Mouse (Mus musculus) embryonic facial prominence, embryonic 13.5 days (tissue): Measurements from ENCODE around the gene Klhdc7b. TPM values are rescaled to one million over a fixed set of nuclear protein-coding genes. Genes with fewer than 3 reads are reported as not detected.

ENCODE experiments used
- ATAC-seq: fragments of 200-750 bp; cut with Nextera tagmentation; 2 replicates; pipeline ENCODE4 v1.8.0; 2017; ENCODE audit warnings: low read depth; ENCODE audit not compliant: insufficient number of reproducible peaks, insufficient read depth, low FRiP score, low TSS enrichment
- H3K27ac ChIP-seq: fragments of 300-500 bp; sonication (generic); 2 replicates; pipeline ENCODE4 v1.5.1; 2015; ENCODE audit warnings: moderate library complexity, mild to moderate bottlenecking, inconsistent platforms
- H3K27me3 ChIP-seq: fragments of 300-500 bp; sonication (generic); 2 replicates; pipeline ENCODE4 v1.6.1; 2015; ENCODE audit warnings: mild to moderate bottlenecking, inconsistent platforms
- H3K36me3 ChIP-seq: fragments of 300-500 bp; sonication (generic); 2 replicates; pipeline ENCODE4 v1.6.1; 2015; ENCODE audit warnings: mild to moderate bottlenecking, inconsistent platforms
- H3K4me1 ChIP-seq: fragments of 300-500 bp; sonication (generic); 2 replicates; pipeline ENCODE4 v1.6.1; 2015; ENCODE audit warnings: inconsistent platforms
- H3K4me2 ChIP-seq: fragments of 300-500 bp; sonication (generic); 2 replicates; pipeline ENCODE4 v1.6.1; 2015; ENCODE audit warnings: moderate library complexity, mild to moderate bottlenecking, inconsistent platforms
- H3K4me3 ChIP-seq: fragments of 300-500 bp; sonication (generic); 2 replicates; pipeline ENCODE4 v1.5.1; 2015; ENCODE audit warnings: mild to moderate bottlenecking, inconsistent platforms
- H3K9ac ChIP-seq: fragments of 300-500 bp; sonication (generic); 2 replicates; pipeline ENCODE4 v1.6.1; 2015; ENCODE audit warnings: mild to moderate bottlenecking, inconsistent platforms
- H3K9me3 ChIP-seq: fragments of 300-500 bp; sonication (generic); 2 replicates; pipeline ENCODE4 v1.6.1; 2016; ENCODE audit warnings: inconsistent platforms
- WGBS: fragments of 180-500 bp; shearing (Covaris S2); methylation state at CpG from one replicate; pipeline ENCODE4 v1.1.7; 2015; ENCODE audit warnings: mixed read lengths; 5-methylcytosine and 5-hydroxymethylcytosine counted together
- polyA plus RNA-seq: library from polyadenylated mRNA; unstranded; fragments of >200 nt; fragmentation: Nextera tagmentation; extraction: Ambion mirVana; gene quantifications from 2 replicates; pipeline ENCODE4 v1.2.1, GENCODE M21; 2015

The Klhdc7b gene
- polyA plus RNA-seq, 1 experiment from 2014 or later: not detected

GRCm38 (mm10) chr15:89376040-89376439 is 8.7 kb upstream of the Klhdc7b start:
- H3K9me3 ChIP-seq: no peaks in the 10 kb centered on the region
- peaks cover 52% of the 10 kb centered on the region for H3K27me3 ChIP-seq
- no peak overlapping the region for H3K9ac ChIP-seq
- peaks cover 18% of the 10 kb centered on the region for H3K36me3 ChIP-seq
- peaks cover 44% of the 10 kb centered on the region for H3K4me1 ChIP-seq
- H3K4me2 ChIP-seq: no peak overlapping the region
- ATAC-seq: no peak
- WGBS: 85% methylated on average over 7 of the region's 7 CpGs
- H3K27ac ChIP-seq: no peak overlapping the region
- no peak overlapping the region for H3K4me3 ChIP-seq

- 14% methylated on average over 16 of the region's 16 CpGs for WGBS
- no peak for ATAC-seq
- peak within 1 kb of the TSS; percentile 72 for H3K4me2 ChIP-seq
- H3K27ac ChIP-seq: no peak within 1 kb of the TSS
- peaks cover 57% of the 10 kb centered on the region for H3K27me3 ChIP-seq
- peak within 1 kb of the TSS; percentile 22; the same call in 1 of the 2 replicates for H3K9ac ChIP-seq
- peaks cover 44% of the 10 kb centered on the region for H3K4me1 ChIP-seq
- H3K4me3 ChIP-seq: peak within 1 kb of the TSS; percentile 16
- no peaks in the 10 kb centered on the region for H3K9me3 ChIP-seq
- H3K36me3 ChIP-seq: peaks cover 9% of the 10 kb centered on the region
These were observed 7.8 kb upstream of the Klhdc7b start, which contains the start of gene Tymp for GRCm38 (mm10) chr15:89376957-89377356. TSS of gene Tymp (minus strand) at chr15:89377039.

GRCm38 (mm10) chr15:89377362-89377761 is 7.4 kb upstream of the Klhdc7b start:
- Histone ChIP-seq H3K4me2 (peak overlapping the region; percentile 72), H3K9me3 (no peaks in the 10 kb centered on the region), H3K9ac (peak overlapping the region; percentile 22; the same call in 1 of the 2 replicates), H3K4me3 (peak overlapping the region; percentile 16), H3K27me3 (peaks cover 60% of the 10 kb centered on the region), H3K27ac (no peak overlapping the region), H3K4me1 (peaks cover 43% of the 10 kb centered on the region), H3K36me3 (peaks cover 5% of the 10 kb centered on the region)
- ATAC-seq: no peak
- WGBS: 2% methylated on average over 18 of the region's 18 CpGs

- 9% methylated on average over 46 of the region's 46 CpGs for WGBS
- Histone ChIP-seq H3K4me2 (peak overlapping the region; percentile 72), H3K4me3 (peak overlapping the region; percentile 43), H3K27me3 (peaks cover 65% of the 10 kb centered on the region), H3K27ac (no peak overlapping the region), H3K36me3 (no peaks in the 10 kb centered on the region), H3K9me3 (no peaks in the 10 kb centered on the region), H3K9ac (peak overlapping the region; percentile 61), H3K4me1 (peaks cover 35% of the 10 kb centered on the region)
- no peak for ATAC-seq
These were observed 6.5 kb upstream of the Klhdc7b start for GRCm38 (mm10) chr15:89377938-89378828.

DNA sequence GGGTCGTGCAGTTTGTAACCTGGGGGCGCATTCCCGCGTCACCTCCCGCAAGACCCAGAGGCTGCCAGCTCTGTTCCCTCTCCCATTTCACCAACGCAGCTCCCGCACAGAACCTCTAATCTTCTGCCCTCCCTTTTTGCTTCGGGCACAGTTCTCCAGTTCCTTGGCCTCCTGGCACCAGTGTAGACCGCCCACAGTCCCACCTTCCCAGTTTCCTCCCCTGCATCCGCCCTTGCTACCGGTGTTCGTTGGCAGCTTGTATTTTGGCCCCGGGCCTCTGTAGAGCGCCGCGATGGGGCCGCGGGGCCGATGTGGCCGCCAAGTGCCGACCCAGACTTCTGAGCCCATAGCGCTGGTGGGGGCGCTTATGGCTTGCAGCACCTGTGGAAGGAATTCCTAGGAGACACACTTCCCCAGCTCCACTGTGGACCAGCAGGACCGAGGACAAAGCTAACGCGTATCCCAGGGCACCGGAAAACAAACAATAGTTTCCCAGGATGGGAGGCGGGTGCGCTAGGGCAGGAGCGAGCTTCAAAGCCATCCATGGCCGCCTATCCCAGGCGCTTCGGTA is 5.8 kb upstream of the Klhdc7b start, which contains the start of gene Odf3b:
TSS of gene Odf3b (minus strand) at position 452 of the 571 bp plus-strand sequence.
- Histone ChIP-seq H3K9ac (peak within 1 kb of the TSS; percentile 61), H3K9me3 (no peaks in the 10 kb centered on the region), H3K4me3 (peak within 1 kb of the TSS; percentile 43), H3K36me3 (no peaks in the 10 kb centered on the region), H3K27ac (no peak within 1 kb of the TSS), H3K4me1 (peaks cover 32% of the 10 kb centered on the region), H3K27me3 (peaks cover 65% of the 10 kb centered on the region), H3K4me2 (peak within 1 kb of the TSS; percentile 72)
- no peak for ATAC-seq
- under 1% methylated on average over 33 of the region's 33 CpGs for WGBS

DNA sequence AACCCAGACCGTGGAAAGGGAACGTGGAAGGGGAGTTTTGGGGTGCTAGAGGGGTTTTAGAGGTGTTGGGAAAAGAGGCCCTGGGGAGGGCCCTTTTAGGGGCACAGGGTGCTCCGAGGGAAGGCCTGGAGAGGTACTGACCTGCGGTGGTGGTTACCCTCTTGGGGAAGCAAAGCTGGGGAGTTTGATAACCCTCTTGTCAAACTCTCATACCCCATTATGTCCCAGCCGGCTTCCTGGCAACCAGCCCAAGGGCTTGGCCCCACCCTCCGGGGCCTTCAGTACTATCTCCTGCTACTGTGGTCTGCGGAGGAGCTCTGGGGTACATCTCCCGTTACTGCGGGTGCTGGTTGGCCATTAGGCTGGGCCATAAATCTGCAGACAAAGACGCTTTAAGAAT is 5.3 kb upstream of the Klhdc7b start:
- Histone ChIP-seq H3K9me3 (no peaks in the 10 kb centered on the region), H3K4me1 (peaks cover 28% of the 10 kb centered on the region), H3K27ac (no peak overlapping the region), H3K36me3 (no peaks in the 10 kb centered on the region), H3K4me3 (peak overlapping the region; percentile 43), H3K4me2 (peak overlapping the region; percentile 72), H3K27me3 (peaks cover 65% of the 10 kb centered on the region), H3K9ac (peak overlapping the region; percentile 61; the same call in 1 of the 2 replicates)
- 11% methylated on average over 10 of the region's 10 CpGs for WGBS
- no peak for ATAC-seq

GRCm38 (mm10) chr15:89387127-89387526 is 2.4 kb downstream of the Klhdc7b start:
- no peak overlapping the region for H3K27ac ChIP-seq
- no peak overlapping the region for H3K9ac ChIP-seq
- no peaks in the 10 kb centered on the region for H3K4me1 ChIP-seq
- no peak overlapping the region for H3K4me3 ChIP-seq
- no peaks in the 10 kb centered on the region for H3K36me3 ChIP-seq
- H3K4me2 ChIP-seq: no peak overlapping the region
- ATAC-seq: no peak
- no peaks in the 10 kb centered on the region for H3K9me3 ChIP-seq
- WGBS: 36% methylated on average over 12 of the region's 12 CpGs
- H3K27me3 ChIP-seq: peaks cover 17% of the 10 kb centered on the region; the same call in 1 of the 2 replicates

- Histone ChIP-seq H3K27me3 (0 out of 2 replicates have a peak, but pooled peaks cover 10% of the 10 kb centered on the region), H3K4me3 (no peak overlapping the region), H3K4me1 (no peaks in the 10 kb centered on the region), H3K4me2 (no peak overlapping the region), H3K9me3 (no peaks in the 10 kb centered on the region), H3K9ac (no peak overlapping the region), H3K27ac (no peak overlapping the region), H3K36me3 (no peaks in the 10 kb centered on the region)
- ATAC-seq: no peak
- WGBS: 90% methylated on average over 10 of the region's 10 CpGs
These were observed 5.4 kb downstream of the Klhdc7b start for GRCm38 (mm10) chr15:89390081-89390480.

GRCm38 (mm10) chr15:89396883-89397282 is 12.2 kb downstream of the Klhdc7b start:
- Histone ChIP-seq H3K9me3 (no peaks in the 10 kb centered on the region), H3K4me2 (no peak overlapping the region), H3K27ac (no peak overlapping the region), H3K4me1 (no peaks in the 10 kb centered on the region), H3K4me3 (no peak overlapping the region), H3K9ac (no peak overlapping the region), H3K27me3 (no peaks in the 10 kb centered on the region), H3K36me3 (no peaks in the 10 kb centered on the region)
- ATAC-seq: no peak
- 87% methylated on average over 4 of the region's 4 CpGs for WGBS

DNA sequence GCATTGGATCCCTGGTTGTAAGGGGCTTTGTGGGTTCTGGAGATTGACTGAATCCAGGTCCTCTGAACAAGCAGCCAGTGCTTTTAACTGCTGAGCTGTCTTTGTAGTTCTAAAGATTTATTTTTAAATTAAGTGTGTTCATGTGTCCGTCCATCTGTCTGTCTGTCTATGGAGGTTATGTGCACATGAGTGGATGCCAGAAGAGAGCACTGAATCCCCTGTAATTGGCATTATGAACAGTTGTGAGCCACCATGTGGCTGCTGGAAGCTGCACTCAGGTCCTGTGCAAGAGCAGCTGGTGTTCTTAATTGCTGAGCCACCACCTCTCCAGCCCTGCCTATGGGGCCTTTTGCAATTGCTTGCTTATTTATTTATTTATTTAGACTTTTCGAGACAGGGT is 13.4 kb downstream of the Klhdc7b start:
- WGBS: 84% methylated on average over 2 of the region's 2 CpGs

DNA sequence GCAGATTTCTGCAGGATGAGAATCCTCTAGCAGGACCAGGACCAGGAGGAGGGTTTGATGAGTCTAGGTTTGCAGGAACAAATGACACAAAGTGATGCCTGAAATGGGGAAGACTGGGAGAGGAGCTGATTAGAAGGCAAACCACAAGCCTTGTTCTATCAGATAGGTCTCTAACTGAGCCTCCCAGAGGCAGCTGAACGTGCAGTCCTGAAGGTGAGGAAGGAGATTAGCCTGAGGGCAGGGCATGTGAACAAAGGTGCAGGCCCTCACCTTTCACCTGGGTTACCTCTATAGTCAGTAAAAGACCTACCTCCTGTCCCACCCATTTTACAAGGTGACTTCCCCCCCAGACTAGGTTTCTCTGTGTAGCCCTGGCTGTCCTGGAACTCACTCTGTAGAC is 15.0 kb downstream of the Klhdc7b start:
- Histone ChIP-seq H3K4me2 (no peak overlapping the region), H3K27ac (no peak overlapping the region), H3K9me3 (no peaks in the 10 kb centered on the region), H3K4me3 (no peak overlapping the region), H3K4me1 (no peaks in the 10 kb centered on the region), H3K27me3 (no peaks in the 10 kb centered on the region), H3K36me3 (no peaks in the 10 kb centered on the region), H3K9ac (no peak overlapping the region)
- 47% methylated on average over 1 of the region's 1 CpGs for whole genome bisulfite sequencing
- no peak for ATAC-seq

More for the DNA sequence above, 13.4 kb downstream of the Klhdc7b start:
- Histone ChIP-seq H3K4me2 (no peak overlapping the region), H3K27ac (no peak overlapping the region), H3K4me1 (no peaks in the 10 kb centered on the region), H3K27me3 (no peaks in the 10 kb centered on the region), H3K9me3 (no peaks in the 10 kb centered on the region), H3K4me3 (no peak overlapping the region), H3K9ac (no peak overlapping the region), H3K36me3 (no peaks in the 10 kb centered on the region)
- ATAC-seq: no peak
